In genomic region chr2:152360271-152360775, GRCm38 (mm10) we compare ENCODE assay signal across 7 mouse cellular contexts. TPM values are rescaled to one million over a fixed set of nuclear protein-coding genes. Genes with fewer than 3 reads are reported as not detected.
DNase-seq lines count a peak whose midpoint lies in the region; ATAC-seq lines count a peak whose summit lies in the region.

No protein-coding gene starts in this region.

- intact Hi-C loops in left cerebral cortex, postnatal 4 days (cut with DNase I), result no loop called here

- H3K9ac ChIP-seq in embryonic facial prominence, embryonic 15.5 days, result no peak overlapping the region

- no peak overlapping the region for H3K4me3 ChIP-seq in embryonic facial prominence, embryonic 15.5 days (replicated peaks)

- 0 out of 2 replicates have a peak, but pooled peaks have one; percentile 26 for ATAC-seq in embryonic facial prominence, embryonic 15.5 days (ENCODE audit: insufficient number of reproducible peaks, low FRiP score, low TSS enrichment, low read depth)
- peak; percentile 84 to 87 for ATAC-seq in hematopoietic stem cell, adult 5-6 weeks (replicated peaks in 1 of 2; ENCODE audit: insufficient read depth in 1 of 2, low FRiP score in 2 of 2, low TSS enrichment in 1 of 2, low read depth in 1 of 2, poor library complexity in 2 of 2, severe bottlenecking in 2 of 2)

- no peaks in the 10 kb centered on the region for H3K9me3 ChIP-seq in embryonic facial prominence, embryonic 15.5 days (replicated peaks)

- peak; percentile 75 for DNase-seq in T-cell, adult 2 months (ENCODE audit: low spot score)
- peak; percentile 92 for DNase-seq in lung, postnatal 25 days (ENCODE audit: low spot score)
- peak; percentile 41 to 84 for DNase-seq in urinary bladder, postnatal 36 days (ENCODE audit: low spot score in 2 of 2)
- no peak for DNase-seq in left cerebral cortex, postnatal 4 days
- DNase-seq in layer of hippocampus, adult 8-10 months (ENCODE audit: low spot score in 2 of 2), result no peak

- no peak overlapping the region for H3K27ac ChIP-seq in embryonic facial prominence, embryonic 15.5 days (replicated peaks)

- H3K27me3 ChIP-seq in embryonic facial prominence, embryonic 15.5 days, result no peaks in the 10 kb centered on the region

- WGBS in embryonic facial prominence, embryonic 15.5 days, result 51% methylated on average over 7 of the region's 7 CpGs

- no peaks in the 10 kb centered on the region for H3K36me3 ChIP-seq in embryonic facial prominence, embryonic 15.5 days

- H3K4me1 ChIP-seq in embryonic facial prominence, embryonic 15.5 days, result peaks cover 6% of the 10 kb centered on the region; the same call in 1 of the 2 replicates

- H3K4me2 ChIP-seq in embryonic facial prominence, embryonic 15.5 days (replicated peaks), result no peak overlapping the region

RNA-seq across cellular contexts. Expression of gene Nrsn2, which starts 16.1 kb away (rescaled TPM):
- 1.0 and 1.3 TPM in 2 replicates for polyA plus RNA-seq in embryonic facial prominence, embryonic 15.5 days (2015; fragmentation: Nextera tagmentation; extraction: Ambion mirVana)
- total RNA-seq in hematopoietic stem cell, adult 5-6 weeks (2017), result not detected in 2 replicates
- 10 to 100 TPM; 18.7 to 27.1 TPM for total RNA-seq in left cerebral cortex, postnatal 4 days (2021)
- total RNA-seq in layer of hippocampus, adult 8-10 months (2022), result 100 to 1,000 TPM in 2 of 4 experiments, 10 to 100 TPM in 2; 90.3 to 104 (median 96.4) TPM

RNA-seq across cellular contexts. Expression of gene Trib3, which starts 16.5 kb away (rescaled TPM):
- polyA plus RNA-seq in embryonic facial prominence, embryonic 15.5 days (2015; fragmentation: Nextera tagmentation; extraction: Ambion mirVana), result 3.9 and 6.5 TPM in 2 replicates
- total RNA-seq in hematopoietic stem cell, adult 5-6 weeks (2017), result 1.7 and 3.0 TPM in 2 replicates
- 1 to 10 TPM in 1 of 2 experiments, under 1 TPM in 1; 0.92 to 1.4 TPM for total RNA-seq in left cerebral cortex, postnatal 4 days (2021)
- 1 to 10 TPM; 1.2 to 2.4 (median 1.4) TPM for total RNA-seq in layer of hippocampus, adult 8-10 months (2022)

RNA-seq across cellular contexts. Expression of gene Rbck1, which starts 27.9 kb away (rescaled TPM):
- polyA plus RNA-seq in embryonic facial prominence, embryonic 15.5 days (2015; fragmentation: Nextera tagmentation; extraction: Ambion mirVana), result 91.3 and 94.1 TPM in 2 replicates
- total RNA-seq in hematopoietic stem cell, adult 5-6 weeks (2017), result 63.9 and 70.2 TPM in 2 replicates
- 100 to 1,000 TPM; 123 to 134 TPM for total RNA-seq in left cerebral cortex, postnatal 4 days (2021)
- total RNA-seq in layer of hippocampus, adult 8-10 months (2022), result 100 to 1,000 TPM; 108 to 121 (median 111) TPM

RNA-seq across cellular contexts. Expression of gene Sox12, which starts 37.5 kb away (rescaled TPM):
- 7.7 and 7.9 TPM in 2 replicates for polyA plus RNA-seq in embryonic facial prominence, embryonic 15.5 days (2015; fragmentation: Nextera tagmentation; extraction: Ambion mirVana)
- total RNA-seq in hematopoietic stem cell, adult 5-6 weeks (2017), result 1.9 and 3.9 TPM in 2 replicates
- total RNA-seq in left cerebral cortex, postnatal 4 days (2021), result 100 to 1,000 TPM; 102 to 105 TPM
- total RNA-seq in layer of hippocampus, adult 8-10 months (2022), result 10 to 100 TPM; 13.7 to 17.3 (median 16.5) TPM

RNA-seq across cellular contexts. Expression of gene Zcchc3, which starts 54.5 kb away (rescaled TPM):
- polyA plus RNA-seq in embryonic facial prominence, embryonic 15.5 days (2015; fragmentation: Nextera tagmentation; extraction: Ambion mirVana), result 37.5 and 40.1 TPM in 2 replicates
- total RNA-seq in hematopoietic stem cell, adult 5-6 weeks (2017), result 5.8 and 5.9 TPM in 2 replicates
- total RNA-seq in left cerebral cortex, postnatal 4 days (2021), result 10 to 100 TPM; 12.5 to 13.8 TPM
- 10 to 100 TPM in 2 of 4 experiments, 1 to 10 TPM in 2; 9.1 to 10.4 (median 9.9) TPM for total RNA-seq in layer of hippocampus, adult 8-10 months (2022)

Comparison
In these comparisons a context has a peak if more than half of its experiments do, and no peak if none do; other contexts are left out.
1. DNase-seq: peak in T-cell, adult 2 months (single experiment), lung, postnatal 25 days (single experiment) and urinary bladder, postnatal 36 days (2 of 2); none in left cerebral cortex, postnatal 4 days (single experiment) and layer of hippocampus, adult 8-10 months (0 of 2).
2. RNA of gene Nrsn2, which starts 16.1 kb away (total RNA-seq): 90.3 to 104 TPM in layer of hippocampus, adult 8-10 months and 18.7 to 27.1 TPM in left cerebral cortex, postnatal 4 days; not detected in hematopoietic stem cell, adult 5-6 weeks; every median in the first group is over 10 times any median in the second.